In genomic region chr11:120571122-120571521, GRCm38 (mm10) we compare ENCODE assay signal across 9 mouse cellular contexts. TPM values are rescaled to one million over a fixed set of nuclear protein-coding genes. Genes with fewer than 3 reads are reported as not detected.
DNase-seq lines count a peak whose midpoint lies in the region; ATAC-seq and TF ChIP-seq lines count a peak whose summit lies in the region.
"Had no signal": no experiment of that assay in that cellular context is flagged by ENCODE, and none has a peak within 500 bp of the region (broad histone marks: within the 10 kb centered on the region; RNA-seq: fewer than 3 reads in every experiment).

No protein-coding gene starts in this region.

- peak overlapping the region; percentile 86 for H3K4me2 ChIP-seq in hindbrain, postnatal 0 days (ENCODE audit: low read depth, low read length)
- peak overlapping the region; percentile 83 for H3K4me2 ChIP-seq in midbrain, embryonic 12.5 days (replicated peaks)

- peaks cover 42% of the 10 kb centered on the region for H3K4me1 ChIP-seq in erythroblast, embryonic 14.5 days (ENCODE audit: control insufficient read depth)
- peaks cover 13% of the 10 kb centered on the region for H3K4me1 ChIP-seq in hindbrain, postnatal 0 days (ENCODE audit: insufficient read depth, low read length)
- H3K4me1 ChIP-seq in midbrain, embryonic 12.5 days, result peaks cover 24% of the 10 kb centered on the region

- TF ChIP-seq CTCF in hindbrain, postnatal 0 days (IDR thresholded peaks at IDR 0.05; ENCODE audit: low read depth), result no peak

- no peaks in the 10 kb centered on the region for H3K27me3 ChIP-seq in erythroblast, embryonic 14.5 days (ENCODE audit: control insufficient read depth)
- no peaks in the 10 kb centered on the region for H3K27me3 ChIP-seq in hindbrain, postnatal 0 days (ENCODE audit: insufficient read depth, low read length)
- no peaks in the 10 kb centered on the region for H3K27me3 ChIP-seq in midbrain, embryonic 12.5 days

- H3K9ac ChIP-seq in hindbrain, postnatal 0 days (replicated peaks; ENCODE audit: low read length), result 0 out of 2 replicates have a peak overlapping the region, but pooled peaks have one; percentile 67
- peak overlapping the region; percentile 90 for H3K9ac ChIP-seq in midbrain, embryonic 12.5 days (replicated peaks)

- peak; percentile 25 for DNase-seq in R1 (ENCODE audit: low read depth, low spot score)
- no peak for DNase-seq in hindbrain, postnatal 0 days (ENCODE audit: low spot score)
- no peak for DNase-seq in retina, postnatal 1 day
- DNase-seq in thymus, postnatal 4 days, result no peak

- H3K9me3 ChIP-seq in erythroblast, embryonic 14.5 days (ENCODE audit: control insufficient read depth, low read length), result no peaks in the 10 kb centered on the region
- H3K9me3 ChIP-seq in hindbrain, postnatal 0 days (ENCODE audit: low read length), result no peaks in the 10 kb centered on the region
- no peaks in the 10 kb centered on the region for H3K9me3 ChIP-seq in midbrain, embryonic 12.5 days

- peak overlapping the region; percentile 70 for H3K4me3 ChIP-seq in erythroblast, embryonic 14.5 days (replicated peaks)
- 0 out of 2 replicates have a peak overlapping the region, but pooled peaks have one; percentile 93 for H3K4me3 ChIP-seq in hindbrain, postnatal 0 days (ENCODE audit: low read length)
- H3K4me3 ChIP-seq in midbrain, embryonic 12.5 days, result peak overlapping the region; percentile 91

- no peak for ATAC-seq in erythroblast, adult 5-6 weeks (replicated peaks; ENCODE audit: low FRiP score, poor library complexity, severe bottlenecking)
- no peak for ATAC-seq in hindbrain, postnatal 0 days
- no peak for ATAC-seq in midbrain, embryonic 12.5 days (ENCODE audit: low FRiP score, low read depth)
- no peak for ATAC-seq in activated CD4-positive, CD25-positive, alpha-beta regulatory T cell, adult 4 months

- WGBS in hindbrain, postnatal 0 days, result 77% methylated on average over 3 of the region's 3 CpGs
- WGBS in midbrain, embryonic 12.5 days, result 89% methylated on average over 3 of the region's 3 CpGs

- H3K27ac ChIP-seq in hindbrain, postnatal 0 days, result no peak overlapping the region
- H3K27ac ChIP-seq in midbrain, embryonic 12.5 days (replicated peaks), result no peak overlapping the region

- H3K36me3 ChIP-seq in erythroblast, embryonic 14.5 days (ENCODE audit: control insufficient read depth), result peaks cover 49% of the 10 kb centered on the region
- peaks cover 42% of the 10 kb centered on the region; the same call in 1 of the 2 replicates for H3K36me3 ChIP-seq in hindbrain, postnatal 0 days (ENCODE audit: insufficient read depth, low read length)
- peaks cover 53% of the 10 kb centered on the region for H3K36me3 ChIP-seq in midbrain, embryonic 12.5 days

RNA-seq across cellular contexts. Expression of gene P4hb, which starts 1.9 kb away (rescaled TPM):
- 23.2 and 24.6 TPM in 2 replicates for polyA plus RNA-seq in erythroblast, embryonic 14.5 days (2012)
- 108 and 148 TPM in 2 replicates for total RNA-seq in erythroblast, adult 5-6 weeks (2015; ENCODE audit: low replicate concordance)
- total RNA-seq in erythroblast, adult 5-6 weeks (2017; ENCODE audit: low replicate concordance), result 136 and 145 TPM in 2 replicates
- total RNA-seq in hindbrain, postnatal 0 days (2014; rRNA removed), result 147 and 174 TPM in 2 replicates
- polyA plus RNA-seq in hindbrain, postnatal 0 days (2015; fragmentation: Nextera tagmentation; extraction: Ambion mirVana), result 222 TPM in 2 replicates
- 384 and 418 TPM in 2 replicates for polyA plus RNA-seq in midbrain, embryonic 12.5 days (2016; fragmentation: Nextera tagmentation; extraction: Ambion mirVana)
- 100 to 1,000 TPM; 140 to 160 TPM for polyA plus RNA-seq in activated CD4-positive, CD25-positive, alpha-beta regulatory T cell, adult 4 months (2017; shearing (Covaris generic))

RNA-seq across cellular contexts. Expression of gene Arhgdia, which starts 10.3 kb away (rescaled TPM):
- 52.3 and 59.5 TPM in 2 replicates for polyA plus RNA-seq in erythroblast, embryonic 14.5 days (2012)
- total RNA-seq in erythroblast, adult 5-6 weeks (2015; ENCODE audit: low replicate concordance), result 101 and 127 TPM in 2 replicates
- total RNA-seq in erythroblast, adult 5-6 weeks (2017; ENCODE audit: low replicate concordance), result 35.7 and 38.1 TPM in 2 replicates
- 252 and 297 TPM in 2 replicates for total RNA-seq in hindbrain, postnatal 0 days (2014; rRNA removed)
- 403 and 425 TPM in 2 replicates for polyA plus RNA-seq in hindbrain, postnatal 0 days (2015; fragmentation: Nextera tagmentation; extraction: Ambion mirVana)
- 504 and 557 TPM in 2 replicates for polyA plus RNA-seq in midbrain, embryonic 12.5 days (2016; fragmentation: Nextera tagmentation; extraction: Ambion mirVana)
- polyA plus RNA-seq in activated CD4-positive, CD25-positive, alpha-beta regulatory T cell, adult 4 months (2017; shearing (Covaris generic)), result 100 to 1,000 TPM; 601 to 860 TPM

RNA-seq across cellular contexts. Expression of gene Ppp1r27, which starts 20.2 kb away (rescaled TPM):
- 0.05 TPM in 1 of 2 replicates, not detected in the other for polyA plus RNA-seq in erythroblast, embryonic 14.5 days (2012)
- total RNA-seq in erythroblast, adult 5-6 weeks (2015; ENCODE audit: low replicate concordance), result not detected in 2 replicates
- not detected in 2 replicates for total RNA-seq in erythroblast, adult 5-6 weeks (2017; ENCODE audit: low replicate concordance)
- not detected in 2 replicates for total RNA-seq in hindbrain, postnatal 0 days (2014; rRNA removed)
- not detected in 2 replicates for polyA plus RNA-seq in hindbrain, postnatal 0 days (2015; fragmentation: Nextera tagmentation; extraction: Ambion mirVana)
- polyA plus RNA-seq in midbrain, embryonic 12.5 days (2016; fragmentation: Nextera tagmentation; extraction: Ambion mirVana), result not detected in 2 replicates
- polyA plus RNA-seq in activated CD4-positive, CD25-positive, alpha-beta regulatory T cell, adult 4 months (2017; shearing (Covaris generic)), result not detected
- total RNA-seq: left cerebral cortex, adult 18-20 months had no signal

RNA-seq across cellular contexts. Expression of gene Mcrip1, which starts 21.6 kb away (rescaled TPM):
- 4.1 and 5.7 TPM in 2 replicates for polyA plus RNA-seq in erythroblast, embryonic 14.5 days (2012)
- 8.1 and 17.6 TPM in 2 replicates for total RNA-seq in erythroblast, adult 5-6 weeks (2015; ENCODE audit: low replicate concordance)
- total RNA-seq in erythroblast, adult 5-6 weeks (2017; ENCODE audit: low replicate concordance), result 3.2 and 9.6 TPM in 2 replicates
- 144 and 192 TPM in 2 replicates for total RNA-seq in hindbrain, postnatal 0 days (2014; rRNA removed)
- polyA plus RNA-seq in hindbrain, postnatal 0 days (2015; fragmentation: Nextera tagmentation; extraction: Ambion mirVana), result 250 and 257 TPM in 2 replicates
- polyA plus RNA-seq in midbrain, embryonic 12.5 days (2016; fragmentation: Nextera tagmentation; extraction: Ambion mirVana), result 212 and 232 TPM in 2 replicates
- polyA plus RNA-seq in activated CD4-positive, CD25-positive, alpha-beta regulatory T cell, adult 4 months (2017; shearing (Covaris generic)), result 100 to 1,000 TPM; 121 to 128 TPM

RNA-seq across cellular contexts. Expression of gene Alyref, which starts 27.0 kb away (rescaled TPM):
- polyA plus RNA-seq in erythroblast, embryonic 14.5 days (2012), result 56.7 and 59.1 TPM in 2 replicates
- 60.6 and 67.8 TPM in 2 replicates for total RNA-seq in erythroblast, adult 5-6 weeks (2015; ENCODE audit: low replicate concordance)
- 86.1 and 86.4 TPM in 2 replicates for total RNA-seq in erythroblast, adult 5-6 weeks (2017; ENCODE audit: low replicate concordance)
- total RNA-seq in hindbrain, postnatal 0 days (2014; rRNA removed), result 95.2 and 114 TPM in 2 replicates
- polyA plus RNA-seq in hindbrain, postnatal 0 days (2015; fragmentation: Nextera tagmentation; extraction: Ambion mirVana), result 185 and 189 TPM in 2 replicates
- 652 and 655 TPM in 2 replicates for polyA plus RNA-seq in midbrain, embryonic 12.5 days (2016; fragmentation: Nextera tagmentation; extraction: Ambion mirVana)
- 10 to 100 TPM; 18.9 to 51.6 TPM for polyA plus RNA-seq in activated CD4-positive, CD25-positive, alpha-beta regulatory T cell, adult 4 months (2017; shearing (Covaris generic))
